Mouse (Mus musculus): Measurements from ENCODE around the gene Gsc2. TPM values are rescaled to one million over a fixed set of nuclear protein-coding genes. Genes with fewer than 3 reads are reported as not detected.
A peak's percentile ranks its signal among the peaks of the same experiment; 100 is the strongest.

Gene Gsc2
- total and polyA plus RNA-seq, 3 experiments, result not detected

- Histone ChIP-seq H3K27ac (ENCODE audit: control insufficient read depth, low read depth, low read length) (peak overlapping the region; percentile 96; the same call in 1 of the 2 replicates), H3K9ac (ENCODE audit: control insufficient read depth, low read depth, low read length, poor library complexity, severe bottlenecking) (no peak overlapping the region), H3K4me1 (ENCODE audit: control insufficient read depth in 1 of 2, insufficient read depth in 2 of 2, low read length in 2 of 2) (peaks cover 19 to 35% of the 10 kb centered on the region in 2 experiments), H3K9me3 (replicated peaks; ENCODE audit: insufficient read depth, low read length) (no peaks in the 10 kb centered on the region), H3K27me3 (ENCODE audit: control insufficient read depth in 1 of 2, insufficient read depth in 2 of 2, low read length in 2 of 2) (no peaks in the 10 kb centered on the region), H3K4me3 (ENCODE audit: control insufficient read depth in 1 of 2, insufficient read depth in 1 of 2, low read depth in 2 of 2, low read length in 2 of 2) (no peak overlapping the region), H3K79me2 (ENCODE audit: control insufficient read depth, insufficient read depth, low read length, poor library complexity) (peaks cover 9% of the 10 kb centered on the region), H3K36me3 (ENCODE audit: control insufficient read depth in 1 of 2, insufficient read depth in 2 of 2, low read length in 2 of 2) (peaks cover 0 to 23% of the 10 kb centered on the region in 2 experiments; a peak in 2 of 4 replicates)
- TF ChIP-seq USF1 (IDR thresholded peaks at IDR 0.05; ENCODE audit: low read depth, low read length), result no peak
- TF ChIP-seq KAT2A (conservative IDR thresholded peaks at IDR 0.05; ENCODE audit: low read depth, low read length), result no peak
- no peak for TF ChIP-seq E2F4 (IDR thresholded peaks at IDR 0.05; ENCODE audit: borderline replicate concordance, low read depth, low read length)
- TF ChIP-seq MAFK (IDR thresholded peaks at IDR 0.05; ENCODE audit: borderline replicate concordance, low read depth, low read length), result no peak
- TF ChIP-seq MAX (IDR thresholded peaks at IDR 0.05; ENCODE audit: low read length), result no peak
- no peak for TF ChIP-seq NELFE (IDR thresholded peaks at IDR 0.05; ENCODE audit: low read depth, low read length)
- no peak for TF ChIP-seq RCOR1 (IDR thresholded peaks at IDR 0.05; ENCODE audit: low read depth, low read length)
- no peak for TF ChIP-seq MAZ (IDR thresholded peaks at IDR 0.05; ENCODE audit: low read depth, low read length)
- no peak for TF ChIP-seq NRF1 (IDR thresholded peaks at IDR 0.05; ENCODE audit: insufficient read depth, low read depth, low read length, poor library complexity, severe bottlenecking)
- no peak for TF ChIP-seq TAL1 (IDR thresholded peaks at IDR 0.05; ENCODE audit: low read length)
- TF ChIP-seq GATA1 (IDR thresholded peaks at IDR 0.05; ENCODE audit: low read depth, low read length), result no peak
- TF ChIP-seq POLR2AphosphoS5 (IDR thresholded peaks at IDR 0.05; ENCODE audit: borderline replicate concordance, low read depth, low read length), result no peak
- no peak for TF ChIP-seq BHLHE40 (IDR thresholded peaks at IDR 0.05; ENCODE audit: borderline replicate concordance, low read depth, low read length)
- no peak for TF ChIP-seq CHD1 (IDR thresholded peaks at IDR 0.05; ENCODE audit: low read depth, low read length)
- no peak for TF ChIP-seq EP300 (IDR thresholded peaks at IDR 0.05; ENCODE audit: low read depth in 1 of 2, low read length in 2 of 2)
- TF ChIP-seq GABPA (IDR thresholded peaks at IDR 0.05; ENCODE audit: low read depth, low read length), result no peak
- TF ChIP-seq MXI1 (IDR thresholded peaks at IDR 0.05; ENCODE audit: low read depth, low read length), result no peak
- no peak for DNase-seq (ENCODE audit: low read depth, low spot score)
These were observed 14.8 kb upstream of the Gsc2 start for GRCm38 (mm10) chr16:17929631-17930030.

- H3K79me2 ChIP-seq (ENCODE audit: control insufficient read depth, insufficient read depth, low read length, poor library complexity), result peaks cover 9% of the 10 kb centered on the region
- H3K27me3 ChIP-seq (ENCODE audit: control insufficient read depth in 1 of 2, insufficient read depth in 2 of 2, low read length in 2 of 2), result no peaks in the 10 kb centered on the region
- H3K9me3 ChIP-seq (replicated peaks; ENCODE audit: insufficient read depth, low read length), result no peaks in the 10 kb centered on the region
- H3K9ac ChIP-seq (ENCODE audit: control insufficient read depth, low read depth, low read length, poor library complexity, severe bottlenecking), result peak overlapping the region; percentile 86
- H3K27ac ChIP-seq (ENCODE audit: control insufficient read depth, low read depth, low read length), result peak overlapping the region; percentile 96
- TF ChIP-seq KAT2A (conservative IDR thresholded peaks at IDR 0.05; ENCODE audit: low read depth, low read length), result no peak
- H3K36me3 ChIP-seq (ENCODE audit: control insufficient read depth in 1 of 2, insufficient read depth in 2 of 2, low read length in 2 of 2), result peaks cover 0 to 19% of the 10 kb centered on the region in 2 experiments; a peak in 2 of 4 replicates
- H3K4me3 ChIP-seq (ENCODE audit: control insufficient read depth in 1 of 2, insufficient read depth in 1 of 2, low read depth in 2 of 2, low read length in 2 of 2), result peak overlapping the region; percentile 56 to 80; a peak in 3 of 4 replicates
- DNase-seq (ENCODE audit: low read depth, low spot score), result no peak
- H3K4me1 ChIP-seq (ENCODE audit: control insufficient read depth in 1 of 2, insufficient read depth in 2 of 2, low read length in 2 of 2), result peaks cover 15 to 31% of the 10 kb centered on the region in 2 experiments
These were observed 14.4 kb upstream of the Gsc2 start for GRCm38 (mm10) chr16:17929211-17929610.

All from MEL (cell line).